Mouse (Mus musculus) heart, adult 2 months (tissue): ENCODE results near the gene Prrt1.
A peak's percentile ranks its signal among the peaks of the same experiment; 100 is the strongest.

ENCODE experiments used
- CTCF ChIP-seq: fragments of 200-600 bp; IDR thresholded peaks from 2 replicates; pipeline ENCODE4 v1.8.1; 2022; ENCODE audit warnings: antibody characterized with exemption, mild to moderate bottlenecking, moderate library complexity
- EP300 ChIP-seq: fragments of 200-500 bp; IDR thresholded peaks from 2 replicates; pipeline ENCODE4 v1.6.1; 2011; ENCODE audit warnings: low read depth, low read length, control low read depth; ENCODE audit not compliant: insufficient read depth
- POLR2A ChIP-seq: fragments of 200-500 bp; IDR thresholded peaks from 2 replicates; pipeline ENCODE4 v1.6.1; 2011; ENCODE audit warnings: mild to moderate bottlenecking, low read depth, low read length, control low read depth; ENCODE audit not compliant: insufficient read depth

GRCm38 (mm10) chr17:34588767-34589166 is 40.6 kb upstream of the Prrt1 start:
- no peak for TF ChIP-seq CTCF
- peak; percentile 55 for TF ChIP-seq POLR2A
- TF ChIP-seq EP300 = no peak
